Mouse (Mus musculus) megakaryocyte, embryonic 14.5 days (primary cell): ENCODE results near the gene Ece1. TPM values are rescaled to one million over a fixed set of nuclear protein-coding genes. Genes with fewer than 3 reads are reported as not detected.

Source experiments
- H3K27me3 ChIP-seq: replicated peaks from 2 replicates; pipeline ENCODE3; 2012; ENCODE audit warnings: inconsistent platforms
- H3K36me3 ChIP-seq: replicated peaks from 2 replicates; pipeline ENCODE3; 2012; ENCODE audit warnings: low read length, inconsistent platforms, mixed read lengths
- H3K4me1 ChIP-seq: 2 replicates; pipeline ENCODE4 v1.6.1; 2012; ENCODE audit warnings: inconsistent platforms
- H3K4me3 ChIP-seq: replicated peaks from 2 replicates; pipeline ENCODE3; 2012; ENCODE audit warnings: moderate library complexity, mild to moderate bottlenecking, inconsistent platforms
- H3K9me3 ChIP-seq: 2 replicates; pipeline ENCODE4 v1.6.1; 2012; ENCODE audit warnings: inconsistent platforms
- FLI1 ChIP-seq: IDR thresholded peaks from 2 replicates; pipeline ENCODE4 v1.6.1; 2012; ENCODE audit warnings: low read length, inconsistent platforms, mixed read lengths
- GATA1 ChIP-seq: IDR thresholded peaks from 3 replicates; pipeline ENCODE4 v1.6.1; 2012; ENCODE audit warnings: mixed read lengths, low read length, inconsistent platforms, borderline replicate concordance
- polyA plus RNA-seq: library from polyadenylated mRNA; stranded (reverse); fragments of >175 nt; gene quantifications from 2 replicates; pipeline ENCODE4 v1.2.3, GENCODE M21; 2012; ENCODE audit warnings: low replicate concordance; ENCODE audit not compliant: insufficient read depth

The Ece1 gene
- polyA plus RNA-seq, 1 experiment = 5.0 TPM

- peaks cover 13% of the 10 kb centered on the region for H3K36me3 ChIP-seq
- peaks cover 43% of the 10 kb centered on the region for H3K27me3 ChIP-seq
- peaks cover 26% of the 10 kb centered on the region for H3K4me1 ChIP-seq
- TF ChIP-seq FLI1 = no peak
- no peak for TF ChIP-seq GATA1
- 0 out of 2 replicates have a peak, but pooled peaks cover 4% of the 10 kb centered on the region for H3K9me3 ChIP-seq
- H3K4me3 ChIP-seq = no peak overlapping the region
Observed at GRCm38 (mm10) chr4:137925176-137925575, 63.1 kb downstream of the Ece1 start.

DNA sequence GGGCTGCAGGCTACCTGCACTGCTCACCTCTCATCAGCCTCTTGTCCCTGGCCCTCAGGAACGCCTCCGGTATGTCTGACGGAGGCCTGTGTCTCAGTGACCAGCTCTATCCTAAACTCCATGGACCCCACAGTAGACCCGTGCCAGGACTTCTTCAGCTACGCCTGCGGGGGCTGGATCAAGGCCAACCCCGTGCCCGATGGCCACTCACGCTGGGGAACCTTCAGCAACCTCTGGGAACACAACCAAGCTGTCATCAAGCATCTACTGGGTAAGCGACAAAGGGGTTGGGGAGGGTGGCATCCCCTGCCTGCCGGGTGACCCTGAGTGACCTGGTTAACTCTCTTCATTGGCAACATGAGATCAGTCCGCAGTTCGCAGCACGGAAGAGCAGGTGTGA is 64.1 kb downstream of the Ece1 start:
- 0 out of 2 replicates have a peak, but pooled peaks cover 4% of the 10 kb centered on the region for H3K9me3 ChIP-seq
- peaks cover 13% of the 10 kb centered on the region for H3K36me3 ChIP-seq
- no peak overlapping the region for H3K4me3 ChIP-seq
- H3K4me1 ChIP-seq = peaks cover 21% of the 10 kb centered on the region
- TF ChIP-seq FLI1 (no peak), GATA1 (no peak)
- peaks cover 38% of the 10 kb centered on the region for H3K27me3 ChIP-seq

- Histone ChIP-seq H3K27me3 (peaks cover 32% of the 10 kb centered on the region), H3K36me3 (peaks cover 13% of the 10 kb centered on the region), H3K4me3 (no peak overlapping the region), H3K9me3 (0 out of 2 replicates have a peak, but pooled peaks cover 4% of the 10 kb centered on the region), H3K4me1 (peaks cover 28% of the 10 kb centered on the region)
- TF ChIP-seq GATA1 (no peak), FLI1 (no peak)
Observed at GRCm38 (mm10) chr4:137927136-137927535, 65.1 kb downstream of the Ece1 start.

DNA sequence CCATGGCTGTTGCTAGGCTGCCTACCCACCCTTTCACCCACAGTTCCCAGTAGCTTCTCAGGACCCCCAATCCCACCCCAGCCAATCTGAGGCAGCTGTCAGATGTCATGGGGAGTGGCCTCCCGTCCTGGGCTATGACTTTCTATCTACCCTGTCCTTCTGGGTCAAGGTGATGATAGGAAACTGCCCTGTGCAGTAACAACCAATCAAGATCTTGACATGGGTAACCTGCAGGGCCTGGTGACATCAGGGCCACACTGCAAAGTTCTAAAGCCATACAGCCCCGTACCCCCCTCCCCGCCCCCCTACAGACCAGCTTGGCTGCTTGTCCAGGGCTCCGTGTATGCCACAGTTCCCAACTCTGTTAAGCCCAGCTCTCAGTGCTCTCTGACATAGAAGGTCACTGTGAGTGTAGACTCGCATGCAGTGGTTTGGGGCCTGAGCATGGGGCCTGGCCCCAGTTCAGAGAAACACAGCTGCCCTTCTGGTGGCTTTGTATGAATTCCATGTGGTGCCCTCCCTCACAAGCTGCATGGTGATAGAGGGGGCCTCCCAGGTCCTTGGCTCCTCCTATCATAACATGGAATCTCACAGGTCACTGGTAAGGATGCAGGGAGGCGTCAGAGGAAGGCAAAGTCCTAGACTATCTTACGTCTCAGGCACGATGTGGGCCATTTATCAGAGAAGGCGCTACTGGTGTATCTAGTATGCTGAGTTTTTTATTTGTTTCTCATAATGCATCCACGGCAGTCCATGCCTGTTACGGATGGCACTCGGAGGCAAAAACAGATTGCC is 65.9 kb downstream of the Ece1 start:
- Histone ChIP-seq H3K4me3 (no peak overlapping the region), H3K36me3 (peaks cover 13% of the 10 kb centered on the region), H3K9me3 (0 out of 2 replicates have a peak, but pooled peaks cover 4% of the 10 kb centered on the region), H3K4me1 (peaks cover 30% of the 10 kb centered on the region), H3K27me3 (peaks cover 33% of the 10 kb centered on the region)
- TF ChIP-seq GATA1 (no peak), FLI1 (no peak)

- no peak for TF ChIP-seq FLI1
- no peak for TF ChIP-seq GATA1
- H3K4me3 ChIP-seq = no peak overlapping the region
- peaks cover 28% of the 10 kb centered on the region for H3K27me3 ChIP-seq
- H3K9me3 ChIP-seq = 0 out of 2 replicates have a peak, but pooled peaks cover 4% of the 10 kb centered on the region
- peaks cover 30% of the 10 kb centered on the region for H3K4me1 ChIP-seq
- H3K36me3 ChIP-seq = peaks cover 13% of the 10 kb centered on the region
Observed at GRCm38 (mm10) chr4:137928813-137929212, 66.8 kb downstream of the Ece1 start.

GRCm38 (mm10) chr4:137929341-137930016 is 67.4 kb downstream of the Ece1 start:
- Histone ChIP-seq H3K4me3 (no peak overlapping the region), H3K4me1 (peaks cover 30% of the 10 kb centered on the region), H3K27me3 (peaks cover 28% of the 10 kb centered on the region), H3K36me3 (peaks cover 16% of the 10 kb centered on the region), H3K9me3 (peaks cover 7% of the 10 kb centered on the region)
- TF ChIP-seq GATA1 (no peak), FLI1 (no peak)

- Histone ChIP-seq H3K4me3 (no peak overlapping the region), H3K9me3 (peaks cover 17% of the 10 kb centered on the region), H3K4me1 (peaks cover 30% of the 10 kb centered on the region), H3K27me3 (peaks cover 32% of the 10 kb centered on the region), H3K36me3 (peaks cover 24% of the 10 kb centered on the region)
- TF ChIP-seq FLI1 (no peak), GATA1 (no peak)
Observed at GRCm38 (mm10) chr4:137930500-137931008, 68.5 kb downstream of the Ece1 start.

- Histone ChIP-seq H3K36me3 (peaks cover 25% of the 10 kb centered on the region), H3K4me3 (no peak overlapping the region), H3K4me1 (peaks cover 30% of the 10 kb centered on the region), H3K27me3 (peaks cover 29% of the 10 kb centered on the region), H3K9me3 (peaks cover 17% of the 10 kb centered on the region)
- no peak for TF ChIP-seq GATA1
- no peak for TF ChIP-seq FLI1
Observed at GRCm38 (mm10) chr4:137931009-137931757, 69.1 kb downstream of the Ece1 start.

DNA sequence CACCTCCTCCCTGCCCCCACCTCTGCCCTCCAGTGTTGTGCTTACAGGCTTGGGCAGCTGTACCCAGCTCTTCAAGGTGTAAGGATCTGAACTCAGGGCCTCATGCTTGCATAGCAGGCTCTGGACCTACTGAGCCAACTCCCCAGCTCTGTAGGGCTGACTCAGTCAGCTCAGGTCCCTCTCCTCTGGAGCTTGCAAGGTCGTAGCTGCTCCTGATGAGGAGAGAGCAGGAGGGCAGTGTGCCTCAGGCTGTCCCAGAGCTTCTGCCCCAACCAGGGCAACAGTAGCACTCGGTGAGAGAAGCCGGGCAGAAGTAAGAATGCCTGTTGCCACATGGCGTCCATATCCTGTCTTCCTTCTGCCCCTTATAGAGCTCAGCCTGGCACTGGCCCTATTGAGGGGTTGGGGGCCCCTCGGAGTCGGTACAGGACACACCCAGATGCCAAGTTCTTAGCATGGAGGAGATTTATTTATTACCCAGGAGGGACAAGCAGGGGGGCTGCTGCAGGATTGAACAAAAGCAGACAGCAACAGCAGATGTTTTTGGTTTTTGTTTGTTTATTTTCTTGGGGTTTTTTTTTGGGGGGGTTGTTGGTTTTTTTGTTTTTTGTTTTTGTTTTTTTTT is 70.6 kb downstream of the Ece1 start:
- TF ChIP-seq GATA1 = no peak
- TF ChIP-seq FLI1 = no peak
- Histone ChIP-seq H3K27me3 (peaks cover 25% of the 10 kb centered on the region), H3K4me3 (no peak overlapping the region), H3K9me3 (peaks cover 17% of the 10 kb centered on the region), H3K36me3 (peaks cover 29% of the 10 kb centered on the region), H3K4me1 (peaks cover 30% of the 10 kb centered on the region)
